Mouse (Mus musculus) myocyte (in vitro differentiated cells): ENCODE measurements around the gene Syt2. TPM values are rescaled to one million over a fixed set of nuclear protein-coding genes. Genes with fewer than 3 reads are reported as not detected.

Experiments used
- H3K27me3 ChIP-seq: one replicate; pipeline ENCODE4 v1.6.1; 2011; ENCODE audit not compliant: control insufficient read depth, insufficient read depth, insufficient read length
- H3K36me3 ChIP-seq: one replicate; pipeline ENCODE4 v1.6.1; 2011; ENCODE audit not compliant: control insufficient read depth, insufficient read depth
- H3K4me2 ChIP-seq: one replicate; pipeline ENCODE4 v1.6.1; 2011; ENCODE audit warnings: low read depth, control low read depth
- H3K4me3 ChIP-seq: one replicate; pipeline ENCODE4 v1.5.1; 2011; ENCODE audit warnings: mild to moderate bottlenecking, control low read depth, moderate library complexity
- H3K79me2 ChIP-seq: one replicate; pipeline ENCODE4 v1.6.1; 2011; ENCODE audit not compliant: control insufficient read depth, insufficient read depth
- H3ac ChIP-seq: one replicate; pipeline ENCODE4 v1.6.1; 2011; ENCODE audit not compliant: control insufficient read depth, insufficient read length
- CEBPB ChIP-seq: IDR thresholded peaks from 2 replicates; pipeline ENCODE4 v1.6.1; 2011; ENCODE audit warnings: mild to moderate bottlenecking, moderate library complexity; ENCODE audit not compliant: poor library complexity, insufficient read depth, severe bottlenecking
- E2F4 ChIP-seq: IDR thresholded peaks from one replicate; pipeline ENCODE4 v1.6.1; 2011; ENCODE audit warnings: mild to moderate bottlenecking, control low read depth, moderate library complexity; ENCODE audit not compliant: insufficient read depth
- MAX ChIP-seq: IDR thresholded peaks from one replicate; pipeline ENCODE4 v1.6.1; 2011; ENCODE audit warnings: low read depth, mild to moderate bottlenecking, control low read depth
- MYOD1 ChIP-seq, 3 experiments: IDR thresholded peaks; one replicate each; pipeline ENCODE4 v1.6.1; 2011; ENCODE audit warnings: control low read depth in 2 of 3, low read depth in 2 of 3, mild to moderate bottlenecking in 2 of 3, moderate library complexity in 1 of 3; ENCODE audit not compliant: insufficient read length in 2 of 3, control insufficient read depth in 1 of 3
- MYOG ChIP-seq, 3 experiments: IDR thresholded peaks; one replicate each; pipeline ENCODE4 v1.6.1; 2011; ENCODE audit warnings: control low read depth in 2 of 3, low read depth in 2 of 3, mild to moderate bottlenecking in 2 of 3; ENCODE audit not compliant: insufficient read length in 2 of 3, control insufficient read depth in 1 of 3, insufficient read depth in 1 of 3
- POLR2A ChIP-seq: IDR thresholded peaks from one replicate; pipeline ENCODE4 v1.6.1; 2011; ENCODE audit warnings: low read depth, mild to moderate bottlenecking, control low read depth, moderate library complexity; ENCODE audit not compliant: insufficient read length
- POLR2AphosphoS2 ChIP-seq: IDR thresholded peaks from one replicate; pipeline ENCODE4 v1.6.1; 2011; ENCODE audit warnings: low read depth, control low read depth; ENCODE audit not compliant: insufficient read length
- REST ChIP-seq: IDR thresholded peaks from one replicate; pipeline ENCODE4 v1.6.1; 2011; ENCODE audit warnings: mild to moderate bottlenecking, control low read depth, moderate library complexity; ENCODE audit not compliant: insufficient read depth, insufficient read length
- SRF ChIP-seq: IDR thresholded peaks from one replicate; pipeline ENCODE4 v1.6.1; 2011; ENCODE audit warnings: low read depth; ENCODE audit not compliant: control insufficient read depth, insufficient read length
- TCF12 ChIP-seq: IDR thresholded peaks from one replicate; pipeline ENCODE4 v1.6.1; 2011; ENCODE audit warnings: mild to moderate bottlenecking, control low read depth; ENCODE audit not compliant: poor library complexity, insufficient read depth, severe bottlenecking
- TCF3 ChIP-seq: IDR thresholded peaks from one replicate; pipeline ENCODE4 v1.6.1; 2011; ENCODE audit warnings: low read depth, control low read depth; ENCODE audit not compliant: insufficient read length
- USF1 ChIP-seq: IDR thresholded peaks from one replicate; pipeline ENCODE4 v1.6.1; 2011; ENCODE audit warnings: low read depth, mild to moderate bottlenecking, control low read depth, moderate library complexity
- polyA plus RNA-seq: library from polyadenylated mRNA; unstranded; fragments of >200 nt; fragmentation: generic; extraction: Trizol; gene quantifications from one replicate; pipeline ENCODE4 v1.2.1, GENCODE M21; 2012; ENCODE audit warnings: missing spikeins

The Syt2 gene
- polyA plus RNA-seq, 1 experiment: 0.11 TPM

DNA sequence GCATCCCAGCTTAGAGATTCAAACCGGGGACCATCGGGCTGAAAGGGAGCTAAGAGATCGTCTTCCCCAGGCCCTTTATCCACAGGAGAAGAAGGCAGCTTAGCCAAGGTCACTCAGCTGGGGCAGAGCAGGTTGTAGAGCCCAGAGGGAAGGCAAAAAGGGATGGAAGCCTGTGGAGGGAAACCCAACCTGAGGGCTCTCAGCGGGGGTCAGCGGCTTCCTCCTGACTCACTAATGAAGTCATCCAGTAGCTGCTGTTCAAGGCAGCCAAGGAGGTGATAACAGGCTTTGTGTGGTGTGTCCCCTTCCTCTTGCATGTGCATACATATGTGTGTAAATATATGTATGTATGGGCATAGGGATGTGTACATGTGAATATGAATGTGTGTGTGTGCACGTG, 54.7 kb downstream of the Syt2 start:
- Histone ChIP-seq H3K4me2 (no peak overlapping the region), H3ac (no peak overlapping the region), H3K36me3 (no peaks in the 10 kb centered on the region), H3K27me3 (peaks cover 42% of the 10 kb centered on the region), H3K4me3 (no peak overlapping the region), H3K79me2 (no peaks in the 10 kb centered on the region)
- TF ChIP-seq TCF3 (no peak), MAX (no peak), E2F4 (no peak), CEBPB (no peak), SRF (no peak), MYOD1 (IDR thresholded peaks at IDR 0.05; ENCODE audit: control insufficient read depth in 1 of 3, insufficient read length in 2 of 3, low read depth in 2 of 3) (no peak), POLR2A (no peak)

DNA sequence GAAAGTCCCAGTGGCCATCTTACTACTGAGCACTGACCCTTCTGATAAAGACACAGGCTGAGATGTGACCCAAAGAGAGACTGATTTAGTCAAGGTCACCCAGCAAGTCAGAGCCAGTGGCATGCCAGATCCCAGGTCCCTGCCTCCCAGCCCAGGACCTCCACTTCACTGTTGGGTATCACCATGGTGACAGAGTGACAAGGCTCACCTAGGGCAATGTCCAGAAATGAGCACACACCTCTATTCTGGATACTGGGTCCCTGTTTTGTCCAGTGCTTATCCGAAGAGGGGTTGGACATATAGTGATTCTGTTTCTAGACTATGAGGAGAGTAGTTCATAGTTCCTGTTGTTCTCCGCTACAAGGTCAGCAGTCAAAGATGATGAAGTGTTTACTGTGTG, 56.8 kb downstream of the Syt2 start:
- Histone ChIP-seq H3K27me3 (peaks cover 44% of the 10 kb centered on the region), H3K4me3 (no peak overlapping the region)

DNA sequence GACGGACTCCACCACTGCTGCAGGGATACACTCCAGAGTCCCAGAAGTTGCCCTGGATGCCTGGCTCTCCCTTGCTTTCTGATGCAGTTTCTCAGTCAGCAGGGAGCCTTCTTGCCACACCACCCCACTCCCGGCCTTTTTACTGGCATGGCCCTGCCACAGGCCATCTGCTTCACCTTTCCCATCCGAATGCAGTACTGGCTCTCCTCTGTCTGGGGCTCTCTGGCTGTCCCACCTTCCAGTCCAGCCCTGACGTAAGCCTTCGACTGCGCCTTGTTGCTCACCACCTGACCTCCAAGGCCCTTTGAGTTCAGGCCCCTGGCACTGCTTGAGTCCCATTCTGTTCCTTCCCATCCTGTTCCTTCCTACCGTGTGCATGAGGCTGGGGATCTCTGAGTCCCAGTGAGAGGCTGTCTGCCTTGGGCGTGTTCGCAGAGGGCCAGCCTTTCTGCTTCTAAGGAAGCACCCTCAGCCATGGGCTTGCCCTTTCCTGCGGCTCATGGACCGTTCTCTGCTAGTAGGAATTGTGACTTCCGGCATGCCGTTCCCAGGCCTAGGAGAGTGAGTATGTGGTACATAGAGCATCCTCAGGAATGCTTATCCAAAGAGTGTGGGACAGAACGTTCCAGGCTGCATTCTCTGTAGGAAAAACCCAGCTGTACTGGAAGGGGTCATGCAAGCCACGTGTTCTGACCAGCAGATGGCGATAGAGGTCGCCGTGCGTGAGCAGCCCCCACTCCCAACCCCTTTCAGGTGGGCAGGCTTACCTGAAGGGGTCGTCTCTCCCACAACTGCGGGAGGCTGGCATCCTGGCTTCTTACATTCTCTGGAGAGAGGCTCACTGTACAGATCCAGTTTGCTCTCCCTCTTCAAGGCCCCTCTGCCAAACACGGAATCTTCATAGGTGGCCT, 58.2 kb downstream of the Syt2 start:
- H3ac ChIP-seq: no peak overlapping the region
- no peaks in the 10 kb centered on the region for H3K79me2 ChIP-seq
- H3K36me3 ChIP-seq: no peaks in the 10 kb centered on the region
- H3K27me3 ChIP-seq: peaks cover 47% of the 10 kb centered on the region
- H3K4me2 ChIP-seq: no peak overlapping the region
- no peak overlapping the region for H3K4me3 ChIP-seq
- TF ChIP-seq TCF12 (no peak), CEBPB (no peak), POLR2A (no peak), POLR2AphosphoS2 (no peak), MYOG (IDR thresholded peaks at IDR 0.05; ENCODE audit: control insufficient read depth in 1 of 3, insufficient read depth in 1 of 3, insufficient read length in 2 of 3, low read depth in 2 of 3) (no peak), REST (no peak), MYOD1 (IDR thresholded peaks at IDR 0.05; ENCODE audit: control insufficient read depth in 1 of 3, insufficient read length in 2 of 3, low read depth in 2 of 3) (no peak), SRF (no peak), TCF3 (no peak), E2F4 (no peak), USF1 (no peak), MAX (no peak)

More for the DNA sequence above, 56.8 kb downstream of the Syt2 start:
- Histone ChIP-seq H3K4me2 (no peak overlapping the region), H3ac (no peak overlapping the region), H3K36me3 (no peaks in the 10 kb centered on the region), H3K79me2 (no peaks in the 10 kb centered on the region)
- TF ChIP-seq TCF12 (no peak), USF1 (no peak), POLR2A (no peak), MAX (no peak), MYOG (IDR thresholded peaks at IDR 0.05; ENCODE audit: control insufficient read depth in 1 of 3, insufficient read depth in 1 of 3, insufficient read length in 2 of 3, low read depth in 2 of 3) (no peak), TCF3 (no peak), POLR2AphosphoS2 (no peak), E2F4 (no peak), CEBPB (no peak), MYOD1 (IDR thresholded peaks at IDR 0.05; ENCODE audit: control insufficient read depth in 1 of 3, insufficient read length in 2 of 3, low read depth in 2 of 3) (no peak), SRF (no peak), REST (no peak)

DNA sequence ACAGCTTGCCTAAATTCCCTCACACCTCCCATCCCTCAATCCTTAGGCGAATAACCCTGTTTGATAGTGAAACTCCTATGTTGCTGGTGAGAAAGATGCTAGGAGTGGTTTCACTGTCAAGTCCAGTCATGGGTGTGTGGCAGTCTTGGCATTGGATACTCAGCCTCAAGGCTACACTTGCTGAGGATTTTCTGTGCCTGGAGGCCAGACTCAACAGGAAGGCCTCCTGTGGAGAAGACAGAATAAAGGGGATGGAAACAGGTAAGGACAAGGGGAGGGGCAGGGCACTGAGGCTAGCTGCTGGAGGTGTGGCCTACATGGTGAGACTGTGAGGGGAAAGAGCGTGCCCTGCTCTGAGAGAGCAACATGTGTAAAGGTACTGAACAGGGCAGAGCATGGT, 60.1 kb downstream of the Syt2 start:
- Histone ChIP-seq H3K27me3 (peaks cover 65% of the 10 kb centered on the region), H3K4me2 (no peak overlapping the region), H3K4me3 (no peak overlapping the region), H3K36me3 (no peaks in the 10 kb centered on the region), H3ac (no peak overlapping the region), H3K79me2 (no peaks in the 10 kb centered on the region)
- TF ChIP-seq MAX (no peak), E2F4 (no peak), REST (no peak), TCF12 (no peak), MYOD1 (IDR thresholded peaks at IDR 0.05; ENCODE audit: control insufficient read depth in 1 of 3, insufficient read length in 2 of 3, low read depth in 2 of 3) (no peak), MYOG (IDR thresholded peaks at IDR 0.05; ENCODE audit: control insufficient read depth in 1 of 3, insufficient read depth in 1 of 3, insufficient read length in 2 of 3, low read depth in 2 of 3) (no peak), SRF (no peak), CEBPB (no peak), POLR2AphosphoS2 (no peak), TCF3 (no peak), POLR2A (no peak), USF1 (no peak)

DNA sequence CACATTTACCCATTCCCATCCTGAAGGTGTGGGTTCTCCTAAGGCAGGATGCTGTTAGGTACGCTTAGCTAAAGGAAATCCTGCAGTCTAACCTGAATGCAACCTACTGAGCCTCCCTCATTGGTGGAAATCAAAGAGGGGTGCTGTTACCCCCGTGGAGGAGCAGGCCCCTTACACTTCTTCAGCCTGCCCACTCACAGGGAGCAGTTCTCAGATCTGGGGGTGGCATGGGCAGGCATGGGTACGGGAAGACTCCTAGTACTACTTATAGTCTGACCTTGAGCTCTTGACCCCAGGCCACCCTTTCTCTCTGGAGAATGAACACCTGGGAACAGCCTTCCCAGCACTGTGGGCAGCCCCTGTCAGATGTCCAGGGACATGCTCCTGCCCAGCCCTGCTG, 61.0 kb downstream of the Syt2 start:
- H3K27me3 ChIP-seq: peaks cover 71% of the 10 kb centered on the region
- no peaks in the 10 kb centered on the region for H3K36me3 ChIP-seq
- no peak for TF ChIP-seq POLR2A
- TF ChIP-seq MAX: no peak
- no peak for TF ChIP-seq CEBPB
- no peak for TF ChIP-seq E2F4
- no peaks in the 10 kb centered on the region for H3K79me2 ChIP-seq
- H3K4me3 ChIP-seq: no peak overlapping the region
- no peak overlapping the region for H3ac ChIP-seq
- no peak overlapping the region for H3K4me2 ChIP-seq
